Mouse (Mus musculus): ENCODE results near the gene Senp8.
"Not testable (repeated sequence)": the region's sequence is repeated elsewhere in the genome, so short reads cannot be mapped to it uniquely, and the experiment has no call there.

Gene Senp8

GRCm38 (mm10) chr9:59750267-59751065 lies at the start of gene Senp8, which contains the start of gene Myo9a:
Gene Senp8, minus strand, starts transcription at chr9:59750710.
Gene Myo9a, plus strand, starts transcription at chr9:59750896.
- peak; percentile 99 for DNase-seq

GRCm38 (mm10) chr9:59766966-59767461 lies 16.5 kb upstream of the Senp8 start:
- DNase-seq = not testable (repeated sequence)

GRCm38 (mm10) chr9:59760515-59760914 lies 10.0 kb upstream of the Senp8 start:
- DNase-seq = no peak

- not testable (repeated sequence) for DNase-seq
Observed at GRCm38 (mm10) chr9:59757016-59757415, 6.5 kb upstream of the Senp8 start.

GRCm38 (mm10) chr9:59755199-59755598 lies 4.7 kb upstream of the Senp8 start:
- no peak for DNase-seq

- DNase-seq = peak; percentile 12
Observed at GRCm38 (mm10) chr9:59751966-59752365, 1.5 kb upstream of the Senp8 start.

- DNase-seq = no peak
Observed at GRCm38 (mm10) chr9:59751066-59751581, 614 bp upstream of the Senp8 start.

GRCm38 (mm10) chr9:59749581-59750265 lies 787 bp downstream of the Senp8 start:
- no peak for DNase-seq

- no peak for DNase-seq
Observed at GRCm38 (mm10) chr9:59748969-59749368, 1.5 kb downstream of the Senp8 start.

GRCm38 (mm10) chr9:59748387-59748786 lies 2.1 kb downstream of the Senp8 start:
- no peak for DNase-seq

GRCm38 (mm10) chr9:59743903-59744302 lies 6.6 kb downstream of the Senp8 start:
- no peak for DNase-seq

GRCm38 (mm10) chr9:59740593-59740992 lies 9.9 kb downstream of the Senp8 start:
- DNase-seq = no peak

GRCm38 (mm10) chr9:59735394-59735793 lies 15.1 kb downstream of the Senp8 start:
- no peak for DNase-seq

- no peak for DNase-seq
Observed at GRCm38 (mm10) chr9:59733075-59733474, 17.4 kb downstream of the Senp8 start.

- DNase-seq = no peak
Observed at GRCm38 (mm10) chr9:59731136-59731535, 19.4 kb downstream of the Senp8 start.

- DNase-seq = no peak
Observed at GRCm38 (mm10) chr9:59727569-59728286, 22.8 kb downstream of the Senp8 start.

- DNase-seq = no peak
Observed at GRCm38 (mm10) chr9:59725515-59725914, 25.0 kb downstream of the Senp8 start.

- DNase-seq = peak; percentile 52
Observed at GRCm38 (mm10) chr9:59723791-59724442, 26.6 kb downstream of the Senp8 start.

- DNase-seq = peak; percentile 93
Observed at GRCm38 (mm10) chr9:59723096-59723657, 27.3 kb downstream of the Senp8 start.

GRCm38 (mm10) chr9:59721144-59721543 lies 29.4 kb downstream of the Senp8 start:
- no peak for DNase-seq

GRCm38 (mm10) chr9:59718237-59718636 lies 32.3 kb downstream of the Senp8 start:
- no peak for DNase-seq

GRCm38 (mm10) chr9:59716275-59716898 lies 34.1 kb downstream of the Senp8 start:
- DNase-seq = no peak
